Mouse (Mus musculus) myocyte (in vitro differentiated cells): ENCODE data around the gene Ms4a4b. TPM values are rescaled to one million over a fixed set of nuclear protein-coding genes. Genes with fewer than 3 reads are reported as not detected.

Experiments
- H3K27me3 ChIP-seq: one replicate; pipeline ENCODE4 v1.6.1; 2011; ENCODE audit not compliant: control insufficient read depth, insufficient read depth, insufficient read length
- H3K36me3 ChIP-seq: one replicate; pipeline ENCODE4 v1.6.1; 2011; ENCODE audit not compliant: control insufficient read depth, insufficient read depth
- H3K4me2 ChIP-seq: one replicate; pipeline ENCODE4 v1.6.1; 2011; ENCODE audit warnings: low read depth, control low read depth
- H3K4me3 ChIP-seq: one replicate; pipeline ENCODE4 v1.5.1; 2011; ENCODE audit warnings: mild to moderate bottlenecking, control low read depth, moderate library complexity
- H3K79me2 ChIP-seq: one replicate; pipeline ENCODE4 v1.6.1; 2011; ENCODE audit not compliant: control insufficient read depth, insufficient read depth
- H3ac ChIP-seq: one replicate; pipeline ENCODE4 v1.6.1; 2011; ENCODE audit not compliant: control insufficient read depth, insufficient read length
- CEBPB ChIP-seq: IDR thresholded peaks from 2 replicates; pipeline ENCODE4 v1.6.1; 2011; ENCODE audit warnings: mild to moderate bottlenecking, moderate library complexity; ENCODE audit not compliant: poor library complexity, insufficient read depth, severe bottlenecking
- E2F4 ChIP-seq: IDR thresholded peaks from one replicate; pipeline ENCODE4 v1.6.1; 2011; ENCODE audit warnings: mild to moderate bottlenecking, control low read depth, moderate library complexity; ENCODE audit not compliant: insufficient read depth
- MAX ChIP-seq: IDR thresholded peaks from one replicate; pipeline ENCODE4 v1.6.1; 2011; ENCODE audit warnings: low read depth, mild to moderate bottlenecking, control low read depth
- MYOD1 ChIP-seq, 3 experiments: IDR thresholded peaks; one replicate each; pipeline ENCODE4 v1.6.1; 2011; ENCODE audit warnings: control low read depth in 2 of 3, low read depth in 2 of 3, mild to moderate bottlenecking in 2 of 3, moderate library complexity in 1 of 3; ENCODE audit not compliant: insufficient read length in 2 of 3, control insufficient read depth in 1 of 3
- MYOG ChIP-seq, 3 experiments: IDR thresholded peaks; one replicate each; pipeline ENCODE4 v1.6.1; 2011; ENCODE audit warnings: control low read depth in 2 of 3, low read depth in 2 of 3, mild to moderate bottlenecking in 2 of 3; ENCODE audit not compliant: insufficient read length in 2 of 3, control insufficient read depth in 1 of 3, insufficient read depth in 1 of 3
- POLR2A ChIP-seq: IDR thresholded peaks from one replicate; pipeline ENCODE4 v1.6.1; 2011; ENCODE audit warnings: low read depth, mild to moderate bottlenecking, control low read depth, moderate library complexity; ENCODE audit not compliant: insufficient read length
- POLR2AphosphoS2 ChIP-seq: IDR thresholded peaks from one replicate; pipeline ENCODE4 v1.6.1; 2011; ENCODE audit warnings: low read depth, control low read depth; ENCODE audit not compliant: insufficient read length
- REST ChIP-seq: IDR thresholded peaks from one replicate; pipeline ENCODE4 v1.6.1; 2011; ENCODE audit warnings: mild to moderate bottlenecking, control low read depth, moderate library complexity; ENCODE audit not compliant: insufficient read depth, insufficient read length
- SRF ChIP-seq: IDR thresholded peaks from one replicate; pipeline ENCODE4 v1.6.1; 2011; ENCODE audit warnings: low read depth; ENCODE audit not compliant: control insufficient read depth, insufficient read length
- TCF12 ChIP-seq: IDR thresholded peaks from one replicate; pipeline ENCODE4 v1.6.1; 2011; ENCODE audit warnings: mild to moderate bottlenecking, control low read depth; ENCODE audit not compliant: poor library complexity, insufficient read depth, severe bottlenecking
- TCF3 ChIP-seq: IDR thresholded peaks from one replicate; pipeline ENCODE4 v1.6.1; 2011; ENCODE audit warnings: low read depth, control low read depth; ENCODE audit not compliant: insufficient read length
- USF1 ChIP-seq: IDR thresholded peaks from one replicate; pipeline ENCODE4 v1.6.1; 2011; ENCODE audit warnings: low read depth, mild to moderate bottlenecking, control low read depth, moderate library complexity
- polyA plus RNA-seq: library from polyadenylated mRNA; unstranded; fragments of >200 nt; fragmentation: generic; extraction: Trizol; gene quantifications from one replicate; pipeline ENCODE4 v1.2.1, GENCODE M21; 2012; ENCODE audit warnings: missing spikeins

The Ms4a4b gene
- polyA plus RNA-seq: not detected

DNA sequence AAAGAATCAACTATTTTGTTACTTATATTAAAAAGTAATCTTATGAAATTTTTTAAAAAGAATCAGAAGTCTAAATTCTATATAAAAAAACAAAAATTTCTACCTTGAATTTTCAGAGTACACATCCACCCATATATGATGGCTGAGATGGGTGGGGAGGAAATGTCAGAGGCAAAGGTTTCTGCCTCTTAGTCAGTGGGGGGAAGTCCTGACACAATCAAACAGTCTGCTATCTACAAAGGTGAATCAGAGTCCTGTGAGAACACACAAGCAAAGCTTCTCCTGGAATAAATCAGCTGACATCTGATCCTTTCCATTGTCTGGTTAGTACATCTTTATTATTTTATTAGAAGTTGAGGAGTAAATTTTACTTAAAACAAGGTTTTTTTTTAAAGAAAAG is at the start of gene Ms4a4b:
Gene Ms4a4b, plus strand, starts transcription at position 216 of the 400 bp plus-strand sequence.
- H3K4me2 ChIP-seq: no peak within 1 kb of the TSS
- TF ChIP-seq E2F4 (no peak), POLR2A (no peak), CEBPB (no peak), USF1 (no peak), SRF (no peak), REST (no peak), MYOD1 (IDR thresholded peaks at IDR 0.05; ENCODE audit: control insufficient read depth in 1 of 3, insufficient read length in 2 of 3, low read depth in 2 of 3) (no peak)
- H3K79me2 ChIP-seq: no peaks in the 10 kb centered on the region
- no peaks in the 10 kb centered on the region for H3K36me3 ChIP-seq
- H3K4me3 ChIP-seq: no peak within 1 kb of the TSS
- no peaks in the 10 kb centered on the region for H3K27me3 ChIP-seq
- no peak within 1 kb of the TSS for H3ac ChIP-seq

DNA sequence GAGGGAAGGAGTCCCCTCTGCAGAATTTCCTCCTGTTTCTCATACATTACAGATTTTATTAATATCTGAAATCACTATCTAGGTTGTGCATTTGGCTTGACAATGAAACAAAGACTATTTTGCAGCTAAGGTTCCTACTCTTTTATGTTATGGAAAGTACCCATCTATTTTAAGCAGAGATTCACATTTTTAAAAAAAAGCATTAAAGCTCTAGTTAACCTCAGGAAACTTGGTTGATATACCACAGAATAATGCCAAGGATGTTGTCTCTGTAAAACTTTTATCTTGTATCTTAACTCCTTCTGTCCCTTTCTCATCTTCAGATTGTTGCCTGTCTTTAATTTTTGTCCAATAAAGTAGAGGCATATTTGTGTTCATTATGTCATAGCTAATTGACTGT is 47.6 kb upstream of the Ms4a4b start:
- no peaks in the 10 kb centered on the region for H3K79me2 ChIP-seq
- TF ChIP-seq POLR2AphosphoS2 (no peak), POLR2A (no peak), MYOG (IDR thresholded peaks at IDR 0.05; ENCODE audit: control insufficient read depth in 1 of 3, insufficient read depth in 1 of 3, insufficient read length in 2 of 3, low read depth in 2 of 3) (no peak)
- no peak overlapping the region for H3ac ChIP-seq
- H3K27me3 ChIP-seq: no peaks in the 10 kb centered on the region
- H3K36me3 ChIP-seq: no peaks in the 10 kb centered on the region
- H3K4me2 ChIP-seq: no peak overlapping the region
- no peak overlapping the region for H3K4me3 ChIP-seq

DNA sequence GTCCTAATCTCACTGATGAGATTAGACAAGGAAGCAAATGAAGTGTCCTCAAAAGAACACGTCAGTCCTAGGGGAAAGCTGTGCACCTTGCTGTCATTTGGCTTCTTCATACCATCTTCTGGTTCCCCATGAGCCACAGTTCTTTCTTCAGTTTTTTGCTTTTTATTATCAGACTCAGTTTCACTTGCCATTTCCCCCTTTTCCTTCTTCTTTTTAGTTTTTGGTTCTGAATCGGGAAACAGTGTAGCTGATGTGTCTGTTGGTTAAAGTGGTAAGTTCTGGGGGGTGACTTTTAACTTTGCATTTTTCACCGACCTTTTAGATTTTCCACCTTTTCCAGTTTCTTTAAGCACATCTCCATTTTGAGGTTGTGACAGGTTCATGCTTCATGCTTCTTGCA is 38.8 kb upstream of the Ms4a4b start, which contains the start of gene Ms4a4c:
Gene Ms4a4c, plus strand, starts transcription at position 244 of the 400 bp plus-strand sequence.
- H3K27me3 ChIP-seq: no peaks in the 10 kb centered on the region

DNA sequence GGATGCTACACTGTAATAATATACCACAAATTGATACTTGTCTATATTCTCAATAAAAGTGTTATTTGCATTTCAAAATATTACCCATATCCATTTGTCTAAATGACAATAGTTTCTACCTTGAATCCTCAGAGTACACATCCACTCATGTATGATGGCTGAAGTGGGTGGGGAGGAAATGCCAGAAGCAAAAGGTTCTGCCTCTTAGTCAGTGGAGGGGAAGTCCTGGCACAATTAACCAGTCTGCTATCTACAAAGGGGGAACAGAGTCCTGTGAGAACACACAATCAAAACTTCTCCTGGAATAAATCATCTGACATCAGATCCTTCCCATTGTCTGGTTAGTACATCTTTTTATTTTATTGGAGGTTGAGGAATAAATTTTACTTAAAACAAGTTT is 35.9 kb upstream of the Ms4a4b start:
- Histone ChIP-seq H3K36me3 (no peaks in the 10 kb centered on the region), H3K4me3 (no peak overlapping the region), H3ac (no peak overlapping the region), H3K79me2 (no peaks in the 10 kb centered on the region), H3K4me2 (no peak overlapping the region), H3K27me3 (no peaks in the 10 kb centered on the region)
- TF ChIP-seq TCF3: no peak
- no peak for TF ChIP-seq MYOG (IDR thresholded peaks at IDR 0.05; ENCODE audit: control insufficient read depth in 1 of 3, insufficient read depth in 1 of 3, insufficient read length in 2 of 3, low read depth in 2 of 3)
- TF ChIP-seq MYOD1 (IDR thresholded peaks at IDR 0.05; ENCODE audit: control insufficient read depth in 1 of 3, insufficient read length in 2 of 3, low read depth in 2 of 3): no peak
- no peak for TF ChIP-seq MAX
- no peak for TF ChIP-seq CEBPB
- no peak for TF ChIP-seq USF1
- no peak for TF ChIP-seq TCF12
- no peak for TF ChIP-seq SRF
- no peak for TF ChIP-seq REST
- TF ChIP-seq POLR2A: no peak
- TF ChIP-seq E2F4: no peak
- no peak for TF ChIP-seq POLR2AphosphoS2

More for the DNA sequence above, 38.8 kb upstream of the Ms4a4b start, which contains the start of gene Ms4a4c:
- no peak for TF ChIP-seq MYOG (IDR thresholded peaks at IDR 0.05; ENCODE audit: control insufficient read depth in 1 of 3, insufficient read depth in 1 of 3, insufficient read length in 2 of 3, low read depth in 2 of 3)
- no peak for TF ChIP-seq REST
- no peak for TF ChIP-seq E2F4
- TF ChIP-seq MAX: no peak
- TF ChIP-seq POLR2A: no peak
- no peak for TF ChIP-seq USF1
- TF ChIP-seq POLR2AphosphoS2: no peak
- no peak for TF ChIP-seq MYOD1 (IDR thresholded peaks at IDR 0.05; ENCODE audit: control insufficient read depth in 1 of 3, insufficient read length in 2 of 3, low read depth in 2 of 3)
- no peak for TF ChIP-seq SRF
- no peak for TF ChIP-seq TCF3
- TF ChIP-seq CEBPB: no peak
- TF ChIP-seq TCF12: no peak
- Histone ChIP-seq H3K4me3 (no peak within 1 kb of the TSS), H3K4me2 (no peak within 1 kb of the TSS), H3K36me3 (no peaks in the 10 kb centered on the region), H3ac (no peak within 1 kb of the TSS), H3K79me2 (no peaks in the 10 kb centered on the region)

DNA sequence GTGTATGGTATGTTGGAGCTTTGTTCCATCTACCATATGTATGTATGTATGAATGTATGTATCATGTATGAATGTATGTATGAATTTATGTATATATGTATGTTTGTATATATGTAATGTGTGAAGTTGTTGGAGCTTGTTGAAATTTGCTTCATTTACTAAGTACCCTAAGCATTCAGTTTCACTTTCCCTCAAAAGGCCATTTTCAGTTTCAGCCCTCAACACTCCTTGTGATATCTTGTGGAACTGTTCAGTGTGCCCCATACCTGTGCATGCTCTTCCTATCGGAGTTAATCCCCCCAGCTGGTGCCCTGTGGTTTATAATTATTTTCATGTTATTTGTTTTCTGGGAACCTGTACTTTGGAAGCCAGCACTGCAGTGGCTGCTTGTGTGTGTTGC is 34.8 kb upstream of the Ms4a4b start:
- H3K36me3 ChIP-seq: no peaks in the 10 kb centered on the region
- H3K79me2 ChIP-seq: no peaks in the 10 kb centered on the region
- no peak overlapping the region for H3ac ChIP-seq
- TF ChIP-seq USF1 (no peak), CEBPB (no peak), REST (no peak), MYOG (IDR thresholded peaks at IDR 0.05; ENCODE audit: control insufficient read depth in 1 of 3, insufficient read depth in 1 of 3, insufficient read length in 2 of 3, low read depth in 2 of 3) (no peak), SRF (no peak), TCF12 (no peak), MAX (no peak), MYOD1 (IDR thresholded peaks at IDR 0.05; ENCODE audit: control insufficient read depth in 1 of 3, insufficient read length in 2 of 3, low read depth in 2 of 3) (no peak)
- H3K27me3 ChIP-seq: no peaks in the 10 kb centered on the region
- no peak overlapping the region for H3K4me3 ChIP-seq
- no peak overlapping the region for H3K4me2 ChIP-seq
